Mouse (Mus musculus) left cerebral cortex, adult 11 months (tissue): Measurements from ENCODE around the gene Fam13a.

ENCODE experiments used
- DNase-seq: peaks from one replicate; pipeline ENCODE4 v3.0.0; 2022; ENCODE audit warnings: low spot score

Fam13a gene

GRCm38 (mm10) chr6:58999044-58999453 lies 25.3 kb downstream of the Fam13a start:
- no peak for DNase-seq

GRCm38 (mm10) chr6:58998528-58998927 lies 25.8 kb downstream of the Fam13a start:
- no peak for DNase-seq

- DNase-seq = no peak
These were observed 35.2 kb downstream of the Fam13a start for GRCm38 (mm10) chr6:58989149-58989548.

DNA sequence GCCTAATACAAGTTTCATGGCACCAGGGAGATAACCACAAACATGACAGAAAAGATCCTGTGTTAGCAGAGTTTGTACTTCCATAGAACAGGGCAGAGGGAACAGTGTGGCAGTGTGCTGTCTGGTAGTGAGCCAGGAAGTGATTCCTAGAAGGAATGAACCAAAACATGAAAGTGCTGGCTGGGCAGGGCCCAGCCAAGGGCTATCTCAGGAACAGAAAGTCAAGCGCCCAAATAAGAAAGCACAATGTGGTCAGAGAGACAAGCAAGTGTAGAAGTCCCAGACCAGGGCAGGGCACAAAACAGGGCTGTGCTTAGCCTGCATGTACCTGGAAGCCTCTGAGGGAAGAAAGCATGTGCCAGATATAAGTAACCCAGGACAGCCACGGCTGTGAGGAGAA lies 35.6 kb downstream of the Fam13a start:
- no peak for DNase-seq

GRCm38 (mm10) chr6:58987166-58987565 lies 37.2 kb downstream of the Fam13a start:
- no peak for DNase-seq

- DNase-seq = no peak
These were observed 39.2 kb downstream of the Fam13a start for GRCm38 (mm10) chr6:58985186-58985585.

- DNase-seq = no peak
These were observed 49.1 kb downstream of the Fam13a start for GRCm38 (mm10) chr6:58975249-58975648.

DNA sequence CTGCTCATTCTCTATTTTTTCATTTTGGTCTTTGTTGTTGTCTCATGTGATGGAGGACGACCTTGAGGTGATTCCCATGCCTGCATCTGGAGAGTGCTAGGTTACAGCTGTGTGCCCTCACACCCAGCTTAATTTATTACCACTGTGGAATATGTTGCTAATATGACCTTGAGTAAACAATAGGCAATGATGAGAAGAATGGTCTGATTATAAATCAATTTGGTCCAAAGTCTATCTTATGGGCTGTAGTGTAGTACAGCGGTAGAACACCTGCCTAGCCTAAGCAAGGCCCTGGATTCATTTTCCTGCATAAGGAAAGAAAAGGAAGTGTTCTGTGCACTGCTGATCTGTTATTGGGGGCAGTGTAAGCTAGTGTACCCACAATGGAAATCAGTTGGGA lies 49.9 kb downstream of the Fam13a start:
- no peak for DNase-seq

DNA sequence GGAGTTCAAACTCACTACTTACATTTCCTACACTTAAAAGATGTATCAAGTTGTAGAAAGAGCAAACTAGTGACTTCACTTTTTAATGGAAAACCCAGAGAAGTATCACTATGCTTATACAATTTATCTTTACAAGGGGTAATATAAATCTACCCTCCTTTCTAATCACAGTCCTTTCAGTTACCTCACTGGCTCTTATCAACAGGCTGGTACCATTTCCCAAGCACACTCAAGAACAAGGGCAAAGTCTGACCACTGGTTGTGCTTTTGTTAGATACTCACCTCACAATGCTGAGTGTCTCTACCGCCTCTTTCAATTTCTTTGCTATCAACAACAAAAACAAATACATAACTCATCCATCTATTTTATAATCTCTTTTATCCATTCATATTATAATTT lies 51.5 kb downstream of the Fam13a start:
- DNase-seq = no peak

DNA sequence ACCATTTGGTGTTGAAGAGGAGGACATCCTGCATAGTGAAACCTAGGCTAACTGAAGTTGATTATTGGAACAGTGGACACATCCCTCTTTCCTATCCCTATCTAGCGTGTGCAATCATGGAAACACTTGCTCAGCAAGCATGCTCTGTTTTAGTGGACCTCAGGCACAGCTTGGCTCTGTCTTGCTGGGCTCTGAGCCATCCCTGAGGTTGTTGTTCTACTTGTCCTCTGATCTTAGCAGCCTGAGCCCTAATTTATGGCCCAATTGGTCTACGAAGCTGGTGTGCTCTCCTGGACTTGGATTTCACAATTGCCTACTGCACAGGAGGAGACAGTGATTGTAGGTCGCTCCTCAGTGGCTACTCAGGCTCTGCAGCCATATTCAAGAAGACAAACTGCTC lies 56.1 kb downstream of the Fam13a start:
- DNase-seq = no peak

DNA sequence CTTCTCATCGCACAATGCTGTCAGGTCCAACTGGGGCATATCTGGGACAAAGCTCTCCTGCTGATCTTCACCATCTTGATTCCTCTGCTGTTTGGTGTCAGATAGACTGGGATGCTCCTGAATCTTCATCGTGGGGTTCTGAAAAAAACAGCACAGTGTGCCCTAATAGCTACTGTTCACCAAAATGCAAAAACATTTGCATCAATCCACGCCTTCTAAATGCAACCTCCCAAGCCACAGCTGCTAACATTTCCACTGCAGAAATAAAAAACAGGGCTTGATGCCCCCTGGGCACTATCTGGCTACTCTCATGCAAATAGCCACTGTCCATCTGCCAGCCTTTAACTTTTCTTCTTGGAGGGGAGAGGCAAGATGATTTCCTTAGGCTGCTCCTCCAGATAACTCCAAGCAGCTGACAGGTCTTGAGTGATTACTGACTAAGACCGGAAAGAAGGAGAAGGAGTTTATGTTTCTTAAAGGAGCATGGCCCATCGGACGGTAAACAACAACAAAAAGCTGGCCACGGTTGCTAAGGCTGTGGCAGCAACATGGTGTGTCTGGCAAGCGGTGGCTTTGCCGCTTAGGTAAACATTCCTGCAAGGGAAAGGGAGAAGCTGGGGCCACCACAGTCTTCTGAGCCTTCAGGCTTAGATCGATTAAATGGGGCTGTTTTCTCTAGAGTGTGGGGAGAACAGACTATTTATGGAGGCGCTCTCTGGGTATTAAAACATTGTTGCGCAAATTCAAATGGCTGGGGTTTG lies 59.1 kb downstream of the Fam13a start:
- no peak for DNase-seq

DNA sequence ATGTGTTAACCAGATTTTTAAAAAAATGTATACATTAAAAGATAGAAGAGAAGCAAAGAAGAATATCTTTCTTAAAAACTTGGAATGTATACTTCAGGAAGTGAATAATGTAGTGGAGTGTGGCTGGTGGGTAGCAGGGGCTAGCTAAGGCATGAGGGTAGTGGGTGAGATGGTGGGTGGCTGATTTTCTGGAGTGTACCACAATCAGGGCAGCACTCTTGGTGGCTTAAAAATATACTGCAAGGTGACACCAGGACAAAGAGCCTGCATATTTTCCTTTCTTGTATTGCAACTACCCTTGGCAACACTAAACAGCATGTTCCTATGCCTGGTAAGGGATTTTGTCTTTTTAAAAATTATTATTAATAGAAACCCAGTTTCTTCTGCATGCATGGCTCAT lies 59.8 kb downstream of the Fam13a start:
- no peak for DNase-seq

DNA sequence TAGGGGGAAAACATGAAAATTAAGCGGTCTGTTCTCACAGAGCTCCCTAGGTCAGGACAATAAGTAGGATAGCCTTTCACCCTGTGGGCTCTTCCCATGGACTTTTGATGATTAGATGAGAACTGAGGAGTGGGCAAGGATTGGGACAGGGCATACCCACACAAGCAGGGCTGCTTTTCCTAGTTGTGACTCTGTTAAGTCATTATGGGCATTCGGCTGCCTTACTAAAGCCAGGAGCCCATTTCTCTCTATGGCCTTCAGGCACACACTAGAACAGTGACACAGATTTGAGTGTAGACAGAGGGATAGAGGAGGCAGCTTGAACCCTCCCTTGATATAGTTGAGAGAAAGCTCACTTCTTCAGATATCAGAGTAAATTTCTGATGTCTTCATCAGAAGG lies 60.3 kb downstream of the Fam13a start:
- DNase-seq = no peak

DNA sequence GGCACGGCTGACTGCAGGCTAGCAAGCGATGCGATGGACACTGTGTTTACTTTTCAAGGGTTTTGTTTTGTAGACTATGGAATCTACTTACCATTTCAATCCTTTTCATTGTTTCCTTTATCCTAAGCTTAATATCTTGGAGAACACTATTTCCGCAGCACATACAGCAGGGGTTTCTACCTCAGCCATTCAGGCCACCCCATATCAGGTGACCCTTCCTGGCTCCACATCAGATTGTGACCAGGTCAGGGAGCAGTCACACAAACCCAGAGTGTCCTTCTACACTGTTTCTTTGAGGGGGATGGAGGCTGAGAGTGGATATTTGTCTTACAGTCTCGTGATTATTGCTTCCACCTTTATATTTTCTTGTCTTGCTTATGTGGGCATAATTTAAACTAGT lies 61.7 kb downstream of the Fam13a start:
- no peak for DNase-seq

DNA sequence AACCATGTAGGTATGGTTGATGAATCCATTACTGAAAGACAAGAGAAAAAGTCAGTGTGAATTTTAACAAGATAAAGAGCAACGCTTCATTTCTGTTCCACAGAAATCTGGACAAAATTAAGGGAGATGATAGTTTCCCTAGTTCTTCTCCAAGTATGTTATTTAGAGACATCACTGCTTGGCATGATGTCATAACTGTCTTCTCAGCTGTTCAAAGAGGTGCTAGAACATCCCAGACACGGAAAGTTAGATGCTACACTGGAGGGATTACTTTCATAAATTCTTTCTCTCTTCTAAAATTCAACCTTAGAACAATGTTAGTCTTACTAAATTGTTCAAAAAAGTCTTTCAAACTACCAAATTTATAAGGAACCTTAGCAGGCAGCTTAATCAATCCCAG lies 63.8 kb downstream of the Fam13a start:
- no peak for DNase-seq

- no peak for DNase-seq
These were observed 73.0 kb downstream of the Fam13a start for GRCm38 (mm10) chr6:58951128-58951992.

DNA sequence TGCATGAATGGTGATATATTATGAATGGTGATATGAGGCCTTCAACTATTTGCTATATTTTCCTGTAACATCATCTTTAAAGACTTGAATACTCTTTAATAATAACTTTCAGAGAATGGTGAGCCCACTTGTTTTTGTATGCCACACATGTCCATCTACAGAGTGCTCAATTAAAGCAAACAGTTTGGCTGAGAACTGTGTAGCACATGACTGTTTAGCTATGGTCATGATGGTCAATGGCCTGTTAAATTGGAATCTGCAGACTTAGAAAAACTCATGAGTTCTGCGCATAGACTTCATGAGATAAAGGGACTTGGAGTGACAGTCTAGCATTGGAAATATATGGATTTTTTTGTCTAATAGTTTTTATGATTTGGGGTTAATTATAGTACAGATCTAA lies 73.9 kb downstream of the Fam13a start:
- no peak for DNase-seq

DNA sequence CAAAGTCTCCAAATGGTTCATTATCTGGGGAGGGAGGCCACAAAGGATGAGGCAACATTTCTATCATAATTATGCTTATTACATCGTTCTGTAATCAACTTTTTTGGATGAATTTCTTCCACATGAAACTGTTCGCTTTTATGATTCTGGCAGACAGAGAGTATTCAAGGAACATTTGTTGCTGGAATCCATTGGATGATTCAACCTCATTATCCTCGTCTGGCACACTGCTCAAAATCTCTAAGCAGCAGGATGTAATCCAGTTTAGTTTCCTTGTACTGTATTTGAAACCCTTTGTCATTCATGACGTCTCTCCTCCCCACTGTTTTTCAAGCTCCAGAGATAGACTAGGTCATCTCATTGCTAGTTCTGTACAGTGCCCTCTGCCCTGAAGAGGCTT lies 77.5 kb downstream of the Fam13a start:
- no peak for DNase-seq

- DNase-seq = no peak
These were observed 78.1 kb downstream of the Fam13a start for GRCm38 (mm10) chr6:58946246-58946645.

DNA sequence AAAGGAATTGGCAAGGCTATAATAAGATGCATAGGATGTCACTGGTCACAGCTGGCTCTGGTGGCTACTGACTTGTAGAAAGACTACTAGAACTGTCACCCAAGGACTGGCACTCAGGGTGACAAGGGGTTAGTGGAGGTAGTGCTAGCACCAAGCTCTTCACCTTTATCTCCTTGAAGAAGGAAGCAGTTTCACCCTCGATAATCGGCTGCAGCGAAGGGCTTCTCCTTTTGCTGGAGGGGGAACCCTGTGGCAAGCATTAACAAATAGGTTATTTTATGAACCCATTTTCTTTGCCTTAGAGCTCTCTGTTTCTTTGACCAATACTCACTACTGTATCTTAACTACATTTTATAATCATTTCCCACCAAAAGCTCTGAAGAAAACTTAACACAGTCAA lies 80.4 kb downstream of the Fam13a start:
- no peak for DNase-seq

DNA sequence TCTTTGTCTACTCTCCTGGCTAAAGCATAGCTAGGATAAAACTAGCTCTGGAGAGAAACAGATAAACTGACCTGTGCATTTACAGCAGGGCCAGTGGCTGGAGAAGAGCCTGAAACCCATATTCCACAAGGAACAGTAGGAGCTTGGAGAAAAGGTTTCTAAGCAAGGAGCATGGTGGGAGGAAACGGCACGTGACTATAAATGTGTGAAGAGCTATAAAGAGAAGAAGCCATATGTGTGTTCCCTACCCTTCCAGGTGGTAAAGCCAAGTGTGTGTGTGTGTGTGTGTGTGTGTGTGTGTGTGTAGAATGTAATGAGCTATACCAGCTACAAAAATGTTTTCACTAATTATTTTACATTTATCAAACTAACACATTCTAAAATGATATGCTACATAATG lies 82.1 kb downstream of the Fam13a start:
- no peak for DNase-seq

GRCm38 (mm10) chr6:58937726-58938125 lies 86.6 kb downstream of the Fam13a start:
- DNase-seq = no peak

- DNase-seq = no peak
These were observed 90.2 kb downstream of the Fam13a start for GRCm38 (mm10) chr6:58934144-58934543.
